Mouse (Mus musculus): ENCODE data around the gene Itpkb. TPM values are rescaled to one million over a fixed set of nuclear protein-coding genes. Genes with fewer than 3 reads are reported as not detected.

Itpkb gene
- polyA plus RNA-seq (2011; ENCODE audit: insufficient read depth, insufficient read length, low replicate concordance, missing spikeins), result 11.4 and 18.1 TPM in 2 replicates

GRCm38 (mm10) chr1:180330145-180330706, at the start of gene Itpkb:
Gene Itpkb, plus strand, starts transcription at chr1:180330485.
- Histone ChIP-seq H3K27ac (ENCODE audit: control insufficient read depth, insufficient read depth, low read depth, low read length, poor library complexity) (peak within 1 kb of the TSS; percentile 93), H3K4me3 (replicated peaks; ENCODE audit: control insufficient read depth, low read depth, low read length) (peak within 1 kb of the TSS; percentile 86), H3K4me1 (ENCODE audit: control insufficient read depth, insufficient read depth, low read length) (peaks cover 1% of the 10 kb centered on the region; the same call in 1 of the 2 replicates)
- TF ChIP-seq POLR2A (IDR thresholded peaks at IDR 0.05; ENCODE audit: borderline replicate concordance, control insufficient read depth, low read depth, low read length) (peak; percentile 97), CTCF (IDR thresholded peaks at IDR 0.05; ENCODE audit: control insufficient read depth, insufficient read depth, low read length) (no peak)
- under 1% methylated on average over 19 of the region's 19 CpGs for whole genome bisulfite sequencing

- no peak for TF ChIP-seq CTCF (IDR thresholded peaks at IDR 0.05; ENCODE audit: control insufficient read depth, insufficient read depth, low read length)
- no peak for TF ChIP-seq POLR2A (IDR thresholded peaks at IDR 0.05; ENCODE audit: borderline replicate concordance, control insufficient read depth, low read depth, low read length)
- Histone ChIP-seq H3K4me1 (ENCODE audit: control insufficient read depth, insufficient read depth, low read length) (no peaks in the 10 kb centered on the region), H3K27ac (ENCODE audit: control insufficient read depth, insufficient read depth, low read depth, low read length, poor library complexity) (no peak overlapping the region), H3K4me3 (replicated peaks; ENCODE audit: control insufficient read depth, low read depth, low read length) (no peak overlapping the region)
- WGBS, result 81% methylated on average over 6 of the region's 6 CpGs
Observed at GRCm38 (mm10) chr1:180282581-180282980, 47.7 kb upstream of the Itpkb start.

- 72% methylated on average over 16 of the region's 16 CpGs for WGBS
- Histone ChIP-seq H3K4me1 (ENCODE audit: control insufficient read depth, insufficient read depth, low read length) (no peaks in the 10 kb centered on the region; the same call in 1 of the 2 replicates), H3K27ac (ENCODE audit: control insufficient read depth, insufficient read depth, low read depth, low read length, poor library complexity) (no peak overlapping the region), H3K4me3 (replicated peaks; ENCODE audit: control insufficient read depth, low read depth, low read length) (no peak overlapping the region)
- TF ChIP-seq POLR2A (IDR thresholded peaks at IDR 0.05; ENCODE audit: borderline replicate concordance, control insufficient read depth, low read depth, low read length) (no peak), CTCF (IDR thresholded peaks at IDR 0.05; ENCODE audit: control insufficient read depth, insufficient read depth, low read length) (no peak)
Observed at GRCm38 (mm10) chr1:180283813-180284768, 46.2 kb upstream of the Itpkb start.

GRCm38 (mm10) chr1:180286081-180286831, 44.0 kb upstream of the Itpkb start:
- Histone ChIP-seq H3K4me1 (ENCODE audit: control insufficient read depth, insufficient read depth, low read length) (peaks cover 3% of the 10 kb centered on the region; the same call in 1 of the 2 replicates), H3K27ac (ENCODE audit: control insufficient read depth, insufficient read depth, low read depth, low read length, poor library complexity) (no peak overlapping the region), H3K4me3 (replicated peaks; ENCODE audit: control insufficient read depth, low read depth, low read length) (no peak overlapping the region)
- WGBS, result 81% methylated on average over 15 of the region's 15 CpGs
- no peak for TF ChIP-seq POLR2A (IDR thresholded peaks at IDR 0.05; ENCODE audit: borderline replicate concordance, control insufficient read depth, low read depth, low read length)
- TF ChIP-seq CTCF (IDR thresholded peaks at IDR 0.05; ENCODE audit: control insufficient read depth, insufficient read depth, low read length), result no peak

- Histone ChIP-seq H3K4me1 (ENCODE audit: control insufficient read depth, insufficient read depth, low read length) (peaks cover 3% of the 10 kb centered on the region; the same call in 1 of the 2 replicates), H3K4me3 (replicated peaks; ENCODE audit: control insufficient read depth, low read depth, low read length) (no peak overlapping the region), H3K27ac (ENCODE audit: control insufficient read depth, insufficient read depth, low read depth, low read length, poor library complexity) (no peak overlapping the region)
- 48% methylated on average over 7 of the region's 7 CpGs for WGBS
- TF ChIP-seq POLR2A (IDR thresholded peaks at IDR 0.05; ENCODE audit: borderline replicate concordance, control insufficient read depth, low read depth, low read length) (no peak), CTCF (IDR thresholded peaks at IDR 0.05; ENCODE audit: control insufficient read depth, insufficient read depth, low read length) (no peak)
Observed at GRCm38 (mm10) chr1:180288227-180288626, 42.1 kb upstream of the Itpkb start.

GRCm38 (mm10) chr1:180288872-180289468, 41.3 kb upstream of the Itpkb start:
- Histone ChIP-seq H3K4me3 (replicated peaks; ENCODE audit: control insufficient read depth, low read depth, low read length) (peak overlapping the region; percentile 8), H3K27ac (ENCODE audit: control insufficient read depth, insufficient read depth, low read depth, low read length, poor library complexity) (peak overlapping the region; percentile 78), H3K4me1 (ENCODE audit: control insufficient read depth, insufficient read depth, low read length) (peaks cover 3% of the 10 kb centered on the region; the same call in 1 of the 2 replicates)
- 45% methylated on average over 7 of the region's 7 CpGs for WGBS
- TF ChIP-seq POLR2A (IDR thresholded peaks at IDR 0.05; ENCODE audit: borderline replicate concordance, control insufficient read depth, low read depth, low read length) (no peak), CTCF (IDR thresholded peaks at IDR 0.05; ENCODE audit: control insufficient read depth, insufficient read depth, low read length) (no peak)

GRCm38 (mm10) chr1:180289788-180290187, 40.5 kb upstream of the Itpkb start:
- WGBS, result 43% methylated on average over 5 of the region's 5 CpGs
- Histone ChIP-seq H3K4me3 (replicated peaks; ENCODE audit: control insufficient read depth, low read depth, low read length) (peak overlapping the region; percentile 56), H3K27ac (ENCODE audit: control insufficient read depth, insufficient read depth, low read depth, low read length, poor library complexity) (peak overlapping the region; percentile 78), H3K4me1 (ENCODE audit: control insufficient read depth, insufficient read depth, low read length) (peaks cover 3% of the 10 kb centered on the region; the same call in 1 of the 2 replicates)
- no peak for TF ChIP-seq POLR2A (IDR thresholded peaks at IDR 0.05; ENCODE audit: borderline replicate concordance, control insufficient read depth, low read depth, low read length)
- no peak for TF ChIP-seq CTCF (IDR thresholded peaks at IDR 0.05; ENCODE audit: control insufficient read depth, insufficient read depth, low read length)
